Mouse (Mus musculus) heart, embryonic 12.5 days (tissue): Measurements from ENCODE around the gene Focad. TPM values are rescaled to one million over a fixed set of nuclear protein-coding genes. Genes with fewer than 3 reads are reported as not detected.
A peak's percentile ranks its signal among the peaks of the same experiment; 100 is the strongest.

ENCODE experiments used
- ATAC-seq: fragments of 200-750 bp; cut with Nextera tagmentation; 2 replicates; pipeline ENCODE4 v1.8.0; 2017; ENCODE audit warnings: moderate TSS enrichment, moderate library complexity; ENCODE audit not compliant: insufficient number of reproducible peaks, low FRiP score
- H3K27ac ChIP-seq: fragments of 300-500 bp; sonication (generic); 2 replicates; pipeline ENCODE4 v1.5.1; 2016; ENCODE audit warnings: mild to moderate bottlenecking, moderate library complexity; ENCODE audit not compliant: poor library complexity, severe bottlenecking
- H3K27me3 ChIP-seq: fragments of 300-500 bp; sonication (generic); replicated peaks from 2 replicates; pipeline ENCODE4 v1.6.1; 2016; ENCODE audit warnings: mild to moderate bottlenecking, moderate library complexity
- H3K36me3 ChIP-seq: fragments of 300-500 bp; sonication (generic); 2 replicates; pipeline ENCODE4 v1.6.1; 2016; ENCODE audit warnings: mild to moderate bottlenecking, moderate library complexity
- H3K4me1 ChIP-seq: fragments of 300-500 bp; sonication (generic); replicated peaks from 2 replicates; pipeline ENCODE4 v1.6.1; 2016; ENCODE audit warnings: mild to moderate bottlenecking
- H3K4me2 ChIP-seq: fragments of 300-500 bp; sonication (generic); 2 replicates; pipeline ENCODE4 v1.6.1; 2016; ENCODE audit warnings: mild to moderate bottlenecking, moderate library complexity
- H3K4me3 ChIP-seq: fragments of 300-500 bp; sonication (generic); 2 replicates; pipeline ENCODE4 v1.5.1; 2016; ENCODE audit warnings: mild to moderate bottlenecking
- H3K9ac ChIP-seq: fragments of 300-500 bp; sonication (generic); 2 replicates; pipeline ENCODE4 v1.6.1; 2016; ENCODE audit warnings: mild to moderate bottlenecking, moderate library complexity
- H3K9me3 ChIP-seq: fragments of 300-500 bp; sonication (generic); replicated peaks from 2 replicates; pipeline ENCODE4 v1.6.1; 2016; ENCODE audit warnings: mild to moderate bottlenecking, moderate library complexity
- WGBS: fragments of 180-500 bp; shearing (Covaris S2); methylation state at CpG from one replicate; pipeline ENCODE4 v1.1.7; 2016; 5-methylcytosine and 5-hydroxymethylcytosine counted together
- polyA plus RNA-seq: library from polyadenylated mRNA; unstranded; fragments of >200 nt; fragmentation: Nextera tagmentation; extraction: Ambion mirVana; gene quantifications from 2 replicates; pipeline ENCODE4 v1.2.1, GENCODE M21; 2016

The Focad gene
- polyA plus RNA-seq, 1 experiment from 2014 or later = 11.2 TPM

DNA sequence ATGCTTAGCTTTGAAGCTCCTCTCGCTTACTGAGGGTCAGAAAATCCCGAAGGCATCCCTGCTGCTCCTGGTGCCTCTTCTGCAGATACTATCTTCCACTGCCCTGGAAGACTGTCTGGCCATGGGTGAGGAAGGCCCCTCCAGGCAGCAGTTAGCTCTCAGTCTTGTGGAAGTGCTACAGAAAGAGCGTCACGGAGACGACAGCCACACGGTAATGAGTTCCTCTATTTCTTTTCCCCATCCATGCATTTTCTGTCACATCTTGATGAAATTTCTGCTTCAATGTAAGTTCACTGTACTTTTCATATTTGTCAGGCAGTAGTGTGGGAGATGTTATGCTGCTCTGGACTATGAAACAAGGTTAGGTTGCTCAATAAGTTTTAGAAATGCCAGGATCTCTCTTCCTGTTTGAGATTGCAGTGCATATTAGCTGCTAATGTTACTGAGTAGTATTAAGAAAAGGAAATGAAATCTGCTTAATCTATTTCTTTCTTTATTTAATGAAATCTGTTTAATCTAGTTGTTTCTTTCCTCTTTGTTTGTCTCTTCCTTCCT is 91.5 kb downstream of the Focad start:
- Histone ChIP-seq H3K36me3 (peaks cover 3% of the 10 kb centered on the region; the same call in 1 of the 2 replicates), H3K4me1 (peaks cover 7% of the 10 kb centered on the region), H3K27me3 (no peaks in the 10 kb centered on the region), H3K27ac (no peak overlapping the region), H3K9me3 (no peaks in the 10 kb centered on the region), H3K4me2 (no peak overlapping the region), H3K9ac (no peak overlapping the region), H3K4me3 (no peak overlapping the region)
- ATAC-seq = no peak
- 66% methylated on average over 6 of the region's 6 CpGs for WGBS

DNA sequence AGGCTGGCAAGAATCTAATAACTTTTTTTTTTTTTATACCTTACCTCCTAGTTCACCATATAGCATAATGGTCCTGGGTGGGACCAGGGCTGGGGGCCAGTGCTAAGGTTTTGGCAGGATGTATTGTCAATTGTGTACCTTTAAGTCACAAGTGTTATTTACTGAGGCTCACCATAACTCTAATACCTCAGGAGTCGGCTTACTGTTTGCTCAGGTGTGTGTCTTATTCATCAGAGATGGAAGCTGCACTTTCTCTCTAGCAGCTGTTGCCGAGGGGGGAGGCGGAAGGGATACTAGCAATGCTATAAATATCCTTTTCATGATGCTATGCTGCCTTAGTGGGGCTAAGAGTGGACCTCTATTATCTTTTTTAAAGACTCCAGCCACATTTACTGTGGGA is 93.2 kb downstream of the Focad start:
- H3K4me3 ChIP-seq = no peak overlapping the region
- no peak for ATAC-seq
- H3K4me2 ChIP-seq = no peak overlapping the region
- no peaks in the 10 kb centered on the region for H3K9me3 ChIP-seq
- no peak overlapping the region for H3K9ac ChIP-seq
- WGBS = 50% methylated on average over 3 of the region's 3 CpGs
- peaks cover under 1% of the 10 kb centered on the region; the same call in 1 of the 2 replicates for H3K36me3 ChIP-seq
- H3K4me1 ChIP-seq = peaks cover 7% of the 10 kb centered on the region
- H3K27ac ChIP-seq = no peak overlapping the region
- no peaks in the 10 kb centered on the region for H3K27me3 ChIP-seq

DNA sequence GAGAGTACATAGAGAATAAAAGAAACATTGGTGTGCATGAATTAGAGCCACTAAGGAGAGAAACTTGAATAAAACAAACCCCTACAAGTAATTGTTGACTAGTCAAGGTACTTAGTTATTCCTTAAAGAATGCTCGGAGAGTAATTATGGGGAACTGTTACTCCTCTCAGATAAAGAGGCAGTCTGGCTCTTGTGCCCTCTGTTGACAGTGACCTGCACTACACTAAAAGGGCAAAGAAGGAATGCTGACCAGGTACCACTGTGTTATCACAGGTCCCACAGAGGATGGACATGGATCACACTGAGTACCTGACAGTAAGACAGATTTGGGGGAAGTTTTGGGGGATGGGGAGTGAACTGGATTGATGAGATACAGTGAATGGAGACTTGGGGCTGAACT is 95.1 kb downstream of the Focad start:
- no peaks in the 10 kb centered on the region for H3K36me3 ChIP-seq
- H3K27me3 ChIP-seq = no peaks in the 10 kb centered on the region
- no peak overlapping the region for H3K9ac ChIP-seq
- H3K4me3 ChIP-seq = no peak overlapping the region
- no peak overlapping the region for H3K27ac ChIP-seq
- no peaks in the 10 kb centered on the region for H3K9me3 ChIP-seq
- H3K4me1 ChIP-seq = peaks cover 7% of the 10 kb centered on the region
- H3K4me2 ChIP-seq = no peak overlapping the region
- ATAC-seq = no peak
- WGBS = 72% methylated on average over 1 of the region's 1 CpGs

DNA sequence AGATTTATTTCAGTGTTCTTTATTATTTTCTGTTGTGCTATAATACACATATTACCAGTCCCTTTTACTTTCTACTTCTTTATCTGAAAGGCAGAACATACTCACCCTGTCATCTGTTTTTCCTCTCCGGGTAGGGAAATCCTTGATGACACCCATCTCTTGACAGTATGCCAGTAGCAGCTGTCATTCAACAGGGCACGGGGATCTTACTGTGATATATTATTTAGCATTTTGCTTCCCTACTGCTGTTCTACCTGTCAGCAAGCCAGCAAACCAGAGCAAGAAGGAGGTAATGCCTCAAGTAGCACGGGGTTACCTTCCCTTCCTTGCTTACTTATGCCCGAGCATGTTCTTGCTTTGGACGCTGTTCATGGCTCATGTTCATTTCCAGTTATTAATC is 99.8 kb downstream of the Focad start:
- no peak overlapping the region for H3K4me3 ChIP-seq
- H3K4me2 ChIP-seq = no peak overlapping the region
- ATAC-seq = no peak
- no peaks in the 10 kb centered on the region for H3K36me3 ChIP-seq
- no peaks in the 10 kb centered on the region for H3K9me3 ChIP-seq
- H3K27ac ChIP-seq = no peak overlapping the region
- no peaks in the 10 kb centered on the region; the same call in 1 of the 2 replicates for H3K4me1 ChIP-seq
- H3K27me3 ChIP-seq = no peaks in the 10 kb centered on the region
- 72% methylated on average over 5 of the region's 5 CpGs for WGBS
- H3K9ac ChIP-seq = no peak overlapping the region

DNA sequence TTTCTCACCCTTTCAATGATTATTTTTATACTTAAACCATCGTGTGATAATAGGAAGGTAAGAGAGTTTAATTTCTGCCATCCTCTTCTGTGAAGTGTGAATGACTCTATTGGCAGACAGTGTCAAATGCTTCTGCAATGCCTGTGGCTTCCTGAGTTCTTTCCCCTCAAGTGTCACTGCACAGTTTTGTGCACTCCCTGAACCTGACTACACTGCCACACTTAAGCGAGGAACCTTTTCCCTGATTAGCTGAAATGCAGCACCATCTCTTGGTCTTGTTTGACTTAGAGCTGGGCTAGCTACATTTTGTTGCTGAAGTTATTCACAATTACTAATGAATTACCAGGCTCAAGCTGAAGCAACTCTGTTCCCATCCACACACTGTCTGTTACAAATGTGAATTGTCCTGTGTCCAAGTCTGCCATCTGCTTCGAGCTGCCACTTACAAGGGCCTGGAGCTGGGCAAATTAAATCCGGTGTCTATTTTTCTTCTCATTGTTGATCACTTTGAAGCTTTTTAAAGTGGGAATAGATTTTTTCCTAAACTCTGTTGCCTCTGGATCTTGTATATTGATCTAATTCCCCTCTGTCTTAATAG is 101.6 kb downstream of the Focad start:
- H3K36me3 ChIP-seq = no peaks in the 10 kb centered on the region
- H3K4me2 ChIP-seq = no peak overlapping the region
- H3K4me1 ChIP-seq = no peaks in the 10 kb centered on the region; the same call in 1 of the 2 replicates
- H3K4me3 ChIP-seq = no peak overlapping the region
- no peak overlapping the region for H3K27ac ChIP-seq
- WGBS = 75% methylated on average over 4 of the region's 4 CpGs
- H3K27me3 ChIP-seq = no peaks in the 10 kb centered on the region
- no peak for ATAC-seq
- H3K9ac ChIP-seq = no peak overlapping the region
- no peaks in the 10 kb centered on the region for H3K9me3 ChIP-seq

DNA sequence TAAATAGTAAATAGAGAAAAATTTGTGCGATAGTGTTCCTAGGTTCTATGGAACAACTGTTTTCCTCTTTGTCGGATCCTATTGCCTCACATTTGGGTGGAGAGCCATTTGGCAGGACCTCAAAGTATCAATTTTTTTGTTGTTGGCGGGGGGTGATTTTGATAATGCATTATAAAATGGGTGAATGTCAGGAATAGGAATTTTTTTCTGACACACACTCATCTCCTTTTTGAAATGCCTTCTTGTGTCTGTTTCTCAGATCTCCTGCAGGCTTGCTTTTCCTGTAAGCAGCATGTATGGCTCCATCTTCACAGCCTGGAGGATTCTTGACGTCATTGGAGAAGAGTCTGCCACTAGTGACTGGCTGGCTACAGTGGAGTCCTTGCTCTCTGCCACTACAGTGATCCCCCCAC is 102.1 kb downstream of the Focad start:
- Histone ChIP-seq H3K4me1 (no peaks in the 10 kb centered on the region; the same call in 1 of the 2 replicates), H3K27ac (no peak overlapping the region), H3K36me3 (no peaks in the 10 kb centered on the region), H3K9me3 (no peaks in the 10 kb centered on the region), H3K4me2 (no peak overlapping the region), H3K9ac (no peak overlapping the region), H3K27me3 (no peaks in the 10 kb centered on the region), H3K4me3 (no peak overlapping the region)
- no peak for ATAC-seq
- 80% methylated on average over 4 of the region's 4 CpGs for WGBS

DNA sequence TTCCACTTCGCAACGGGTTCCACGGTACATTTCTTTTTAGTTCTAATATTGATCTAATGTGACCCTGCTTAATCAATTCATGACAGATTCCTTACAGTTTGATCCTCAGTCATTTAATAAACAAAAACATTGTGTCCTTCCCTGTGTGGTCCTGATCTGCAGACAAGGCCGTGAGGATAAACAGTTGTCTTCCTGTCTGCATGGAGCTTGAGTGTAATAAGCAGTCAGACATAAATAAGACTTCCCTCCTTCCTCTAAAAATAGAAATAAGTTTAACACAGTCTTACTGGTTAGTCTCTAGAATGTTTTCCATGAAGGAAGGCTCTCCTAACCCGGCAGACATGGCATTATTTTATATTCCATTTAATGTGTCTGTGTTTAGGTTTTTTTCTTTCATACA is 102.8 kb downstream of the Focad start:
- Histone ChIP-seq H3K9ac (no peak overlapping the region), H3K27ac (no peak overlapping the region), H3K27me3 (no peaks in the 10 kb centered on the region), H3K36me3 (no peaks in the 10 kb centered on the region), H3K9me3 (no peaks in the 10 kb centered on the region), H3K4me1 (no peaks in the 10 kb centered on the region; the same call in 1 of the 2 replicates), H3K4me2 (no peak overlapping the region), H3K4me3 (no peak overlapping the region)
- WGBS = 77% methylated on average over 5 of the region's 5 CpGs
- ATAC-seq = no peak

DNA sequence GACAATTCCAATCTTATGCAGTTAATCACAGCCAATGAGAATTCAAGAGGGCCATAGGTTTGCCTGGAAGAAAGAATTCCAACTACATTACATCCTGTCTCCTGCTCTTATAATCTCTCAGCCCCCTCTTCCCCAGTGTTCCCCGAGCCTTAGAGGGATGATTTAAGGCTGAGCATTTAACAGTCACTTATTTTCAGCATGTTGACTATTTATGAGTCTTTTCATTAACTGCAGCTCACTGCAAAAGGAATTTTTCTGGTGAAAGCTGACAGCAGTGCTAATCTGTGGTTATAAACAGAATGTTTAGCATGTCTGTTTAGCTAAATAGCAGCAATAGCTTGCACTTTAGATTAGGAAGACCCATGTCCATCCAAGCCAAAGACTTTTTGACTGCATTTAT is 104.8 kb downstream of the Focad start:
- ATAC-seq = no peak
- H3K4me2 ChIP-seq = no peak overlapping the region
- no peaks in the 10 kb centered on the region for H3K9me3 ChIP-seq
- no peaks in the 10 kb centered on the region for H3K27me3 ChIP-seq
- WGBS = 60% methylated on average over 1 of the region's 1 CpGs
- no peaks in the 10 kb centered on the region; the same call in 1 of the 2 replicates for H3K4me1 ChIP-seq
- H3K27ac ChIP-seq = no peak overlapping the region
- no peak overlapping the region for H3K9ac ChIP-seq
- H3K4me3 ChIP-seq = no peak overlapping the region
- H3K36me3 ChIP-seq = no peaks in the 10 kb centered on the region

DNA sequence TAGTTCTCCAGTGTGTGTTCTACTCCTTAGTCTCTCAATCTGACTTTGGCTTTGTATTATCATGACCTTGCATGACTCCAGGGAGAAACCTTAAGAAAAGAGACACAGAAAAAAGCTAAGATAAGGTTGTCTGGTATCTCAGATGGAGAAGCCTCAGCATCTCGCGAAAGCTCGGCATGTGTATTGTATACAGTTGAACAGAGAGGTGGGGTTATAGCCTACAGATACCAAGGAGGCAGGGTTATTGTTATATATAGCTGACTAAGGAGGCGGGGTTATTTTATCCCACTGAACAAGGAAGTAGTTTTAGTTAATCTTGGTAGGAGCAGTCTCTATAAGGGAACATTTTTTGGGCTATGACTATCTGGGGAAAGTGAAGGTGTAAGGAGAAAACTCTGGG is 106.6 kb downstream of the Focad start:
- Histone ChIP-seq H3K9me3 (no peaks in the 10 kb centered on the region), H3K36me3 (no peaks in the 10 kb centered on the region), H3K27ac (no peak overlapping the region), H3K4me3 (no peak overlapping the region), H3K4me1 (peaks cover 2% of the 10 kb centered on the region; the same call in 1 of the 2 replicates), H3K9ac (no peak overlapping the region), H3K4me2 (no peak overlapping the region), H3K27me3 (no peaks in the 10 kb centered on the region)
- no peak for ATAC-seq
- 87% methylated on average over 4 of the region's 4 CpGs for WGBS

DNA sequence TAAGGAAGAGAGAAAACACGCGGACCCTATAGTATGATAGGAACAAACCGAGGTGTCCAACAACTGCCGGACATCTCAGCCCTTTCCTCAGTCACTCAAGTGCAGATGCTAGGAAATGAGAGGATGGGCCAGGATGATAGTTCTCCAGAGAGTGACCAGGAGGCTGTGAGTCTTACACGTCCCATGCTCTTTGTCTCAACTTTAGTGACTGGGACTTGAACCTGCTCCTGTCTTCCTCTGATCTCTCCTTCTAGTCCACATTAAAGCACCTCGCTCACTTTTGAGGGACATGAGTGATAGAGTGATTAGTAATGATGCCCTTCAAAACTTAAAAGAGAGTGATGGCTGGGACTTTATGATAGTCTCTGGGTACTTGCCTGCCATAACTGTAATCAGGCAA is 114.2 kb downstream of the Focad start:
- H3K4me2 ChIP-seq = no peak overlapping the region
- H3K9me3 ChIP-seq = no peaks in the 10 kb centered on the region
- no peak overlapping the region for H3K4me3 ChIP-seq
- no peak overlapping the region for H3K9ac ChIP-seq
- no peak overlapping the region for H3K27ac ChIP-seq
- H3K27me3 ChIP-seq = no peaks in the 10 kb centered on the region
- no peaks in the 10 kb centered on the region for H3K36me3 ChIP-seq
- peaks cover 17% of the 10 kb centered on the region; the same call in 1 of the 2 replicates for H3K4me1 ChIP-seq
- 81% methylated on average over 6 of the region's 6 CpGs for WGBS
- ATAC-seq = no peak

DNA sequence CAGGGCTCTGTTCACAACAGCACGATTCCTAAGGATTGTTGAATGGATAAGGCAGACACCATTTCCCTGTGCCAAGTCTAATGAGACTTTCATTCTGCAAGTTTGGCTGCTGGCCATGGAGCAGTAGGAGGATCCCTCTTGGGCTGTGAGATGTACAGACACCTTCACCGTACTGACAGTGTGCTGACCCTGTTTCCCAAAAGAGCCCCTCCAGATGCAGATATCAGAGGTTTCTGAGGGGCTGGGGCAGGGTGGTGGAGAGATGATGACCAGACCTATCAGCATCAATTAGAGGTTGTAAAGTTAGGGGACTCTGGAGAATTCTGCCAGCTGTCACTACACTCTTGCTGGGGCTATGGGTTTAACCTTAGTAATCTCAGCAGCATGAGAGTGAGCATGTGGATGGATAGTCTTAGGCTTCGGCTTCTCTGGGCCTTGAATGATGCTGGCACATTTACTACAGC is 115.0 kb downstream of the Focad start:
- WGBS = 34% methylated on average over 3 of the region's 3 CpGs

More for the DNA sequence above, 115.0 kb downstream of the Focad start:
- Histone ChIP-seq H3K4me2 (no peak overlapping the region), H3K4me1 (peaks cover 17% of the 10 kb centered on the region; the same call in 1 of the 2 replicates), H3K27me3 (no peaks in the 10 kb centered on the region), H3K4me3 (no peak overlapping the region), H3K27ac (no peak overlapping the region), H3K9me3 (no peaks in the 10 kb centered on the region), H3K9ac (no peak overlapping the region), H3K36me3 (no peaks in the 10 kb centered on the region)
- ATAC-seq = peak; percentile 55; the same call in 1 of the 2 replicates
